Mouse (Mus musculus): ENCODE measurements around the gene Wrap53. TPM values are rescaled to one million over a fixed set of nuclear protein-coding genes. Genes with fewer than 3 reads are reported as not detected.
A peak's percentile ranks its signal among the peaks of the same experiment; 100 is the strongest.
"Not testable (repeated sequence)": the region's sequence is repeated elsewhere in the genome, so short reads cannot be mapped to it uniquely, and the experiment has no call there.

The Wrap53 gene
- polyA plus RNA-seq (2015; fragmentation: Nextera tagmentation; extraction: Ambion mirVana), result 19.2 and 20.9 TPM in 2 replicates

DNA sequence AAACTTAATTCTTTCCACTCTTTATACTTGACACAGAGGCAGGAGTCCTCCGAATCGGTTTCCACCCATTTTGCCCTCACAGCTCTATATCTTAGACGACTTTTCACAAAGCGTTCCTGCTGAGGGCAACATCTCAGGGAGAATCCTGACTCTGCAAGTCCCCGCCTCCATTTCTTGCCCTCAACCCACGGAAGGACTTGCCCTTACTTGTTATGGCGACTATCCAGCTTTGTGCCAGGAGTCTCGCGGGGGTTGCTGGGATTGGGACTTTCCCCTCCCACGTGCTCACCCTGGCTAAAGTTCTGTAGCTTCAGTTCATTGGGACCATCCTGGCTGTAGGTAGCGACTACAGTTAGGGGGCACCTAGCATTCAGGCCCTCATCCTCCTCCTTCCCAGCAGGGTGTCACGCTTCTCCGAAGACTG lies at the start of gene Wrap53, which contains the start of gene Trp53:
Gene Wrap53 (minus strand): TSS at position 165 of the 424 bp plus-strand sequence.
Gene Trp53 (plus strand): TSS at position 269 of the 424 bp plus-strand sequence.
- H3K27ac ChIP-seq (ENCODE audit: low read length), result peak within 1 kb of the TSS; percentile 94
- no peaks in the 10 kb centered on the region for H3K27me3 ChIP-seq (ENCODE audit: control insufficient read depth, insufficient read depth, low read depth, low read length)
- peak within 1 kb of the TSS; percentile 79 for H3K4me2 ChIP-seq (ENCODE audit: low read length)
- H3K36me3 ChIP-seq (ENCODE audit: control insufficient read depth, insufficient read depth, low read length), result no peaks in the 10 kb centered on the region
- ATAC-seq, result peak; percentile 57
- peak within 1 kb of the TSS; percentile 77 for H3K9ac ChIP-seq (ENCODE audit: low read depth, low read length)
- H3K4me3 ChIP-seq (ENCODE audit: low read depth, low read length), result peak within 1 kb of the TSS; percentile 79
- WGBS, result 0% methylated on average over 13 of the region's 13 CpGs
- H3K4me1 ChIP-seq (ENCODE audit: control insufficient read depth, insufficient read depth, low read length), result peaks cover 30% of the 10 kb centered on the region
- no peaks in the 10 kb centered on the region for H3K9me3 ChIP-seq (replicated peaks; ENCODE audit: control insufficient read depth, low read length, poor library complexity, severe bottlenecking)

DNA sequence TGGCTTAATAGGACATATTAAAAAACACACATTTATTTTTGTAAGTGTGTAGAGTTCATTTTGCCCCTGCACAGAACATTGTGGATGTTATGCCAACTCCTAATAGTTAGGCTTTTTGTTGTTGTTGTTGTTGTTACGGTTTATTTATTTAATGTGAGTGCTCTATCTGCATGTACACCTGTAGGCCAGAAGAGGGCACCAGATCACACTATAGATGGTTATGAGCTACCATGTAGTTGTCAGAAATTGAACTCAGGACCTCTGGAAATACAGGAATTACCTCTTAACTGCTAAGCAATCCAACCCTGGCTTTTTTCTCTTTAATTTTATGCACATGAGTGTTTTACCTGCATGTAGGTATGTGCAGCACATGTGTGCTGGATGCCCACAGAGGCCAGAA lies 49.7 kb upstream of the Wrap53 start:
- Histone ChIP-seq H3K27ac (ENCODE audit: low read length) (no peak overlapping the region), H3K4me3 (ENCODE audit: low read depth, low read length) (no peak overlapping the region), H3K27me3 (ENCODE audit: control insufficient read depth, insufficient read depth, low read depth, low read length) (no peaks in the 10 kb centered on the region), H3K9ac (ENCODE audit: low read depth, low read length) (no peak overlapping the region), H3K9me3 (replicated peaks; ENCODE audit: control insufficient read depth, low read length, poor library complexity, severe bottlenecking) (no peaks in the 10 kb centered on the region), H3K36me3 (ENCODE audit: control insufficient read depth, insufficient read depth, low read length) (no peaks in the 10 kb centered on the region), H3K4me1 (ENCODE audit: control insufficient read depth, insufficient read depth, low read length) (peaks cover 15% of the 10 kb centered on the region), H3K4me2 (ENCODE audit: low read length) (no peak overlapping the region)
- WGBS, result 59% methylated on average over 1 of the region's 1 CpGs
- ATAC-seq, result no peak

GRCm38 (mm10) chr11:69628286-69628685 lies 48.2 kb upstream of the Wrap53 start:
- Histone ChIP-seq H3K27me3 (ENCODE audit: control insufficient read depth, insufficient read depth, low read depth, low read length) (no peaks in the 10 kb centered on the region), H3K4me3 (ENCODE audit: low read depth, low read length) (no peak overlapping the region), H3K4me1 (ENCODE audit: control insufficient read depth, insufficient read depth, low read length) (peaks cover 4% of the 10 kb centered on the region; the same call in 1 of the 2 replicates), H3K4me2 (ENCODE audit: low read length) (no peak overlapping the region), H3K9ac (ENCODE audit: low read depth, low read length) (no peak overlapping the region), H3K9me3 (replicated peaks; ENCODE audit: control insufficient read depth, low read length, poor library complexity, severe bottlenecking) (no peaks in the 10 kb centered on the region), H3K27ac (ENCODE audit: low read length) (no peak overlapping the region), H3K36me3 (ENCODE audit: control insufficient read depth, insufficient read depth, low read length) (no peaks in the 10 kb centered on the region)
- 40% methylated on average over 6 of the region's 6 CpGs for WGBS
- no peak for ATAC-seq

- H3K36me3 ChIP-seq (ENCODE audit: control insufficient read depth, insufficient read depth, low read length); H3K4me3 ChIP-seq (ENCODE audit: low read depth, low read length); H3K27me3 ChIP-seq (ENCODE audit: control insufficient read depth, insufficient read depth, low read depth, low read length); H3K27ac ChIP-seq (ENCODE audit: low read length); H3K9me3 ChIP-seq (replicated peaks; ENCODE audit: control insufficient read depth, low read length, poor library complexity, severe bottlenecking); H3K9ac ChIP-seq (ENCODE audit: low read depth, low read length); H3K4me2 ChIP-seq (ENCODE audit: low read length); ATAC-seq: not testable (repeated sequence)
- WGBS, result 89% methylated on average over 2 of the region's 2 CpGs
- peaks cover 10% of the 10 kb centered on the region for H3K4me1 ChIP-seq (ENCODE audit: control insufficient read depth, insufficient read depth, low read length)
Observed at GRCm38 (mm10) chr11:69624339-69624738, 44.3 kb upstream of the Wrap53 start.

DNA sequence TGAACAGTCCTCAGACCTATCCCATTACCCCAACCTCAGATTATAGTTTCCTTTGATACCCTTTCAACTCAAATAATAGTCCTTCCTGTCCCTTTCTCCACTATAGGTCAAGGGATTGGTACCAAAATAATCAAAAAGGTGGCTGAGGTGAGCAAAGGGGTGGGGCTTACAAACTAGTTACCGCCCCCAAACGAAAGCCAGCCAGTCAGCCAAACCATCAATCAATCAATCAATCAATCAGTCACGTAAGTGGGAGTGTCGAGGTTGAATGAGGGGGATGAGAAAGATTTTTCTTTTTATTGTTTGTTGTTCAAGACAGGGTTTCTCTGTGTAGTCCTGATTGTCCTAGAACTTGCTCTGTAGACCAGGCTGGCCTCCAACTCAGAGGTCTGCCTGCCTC lies 43.0 kb upstream of the Wrap53 start:
- Histone ChIP-seq H3K27me3 (ENCODE audit: control insufficient read depth, insufficient read depth, low read depth, low read length) (no peaks in the 10 kb centered on the region), H3K9me3 (replicated peaks; ENCODE audit: control insufficient read depth, low read length, poor library complexity, severe bottlenecking) (no peaks in the 10 kb centered on the region), H3K4me3 (ENCODE audit: low read depth, low read length) (peak overlapping the region; percentile 56), H3K27ac (ENCODE audit: low read length) (no peak overlapping the region), H3K9ac (ENCODE audit: low read depth, low read length) (peak overlapping the region; percentile 80; the same call in 1 of the 2 replicates), H3K4me2 (ENCODE audit: low read length) (peak overlapping the region; percentile 75), H3K4me1 (ENCODE audit: control insufficient read depth, insufficient read depth, low read length) (peaks cover 10% of the 10 kb centered on the region), H3K36me3 (ENCODE audit: control insufficient read depth, insufficient read depth, low read length) (no peaks in the 10 kb centered on the region)
- WGBS, result 65% methylated on average over 4 of the region's 4 CpGs
- ATAC-seq, result no peak

- H3K9me3 ChIP-seq (replicated peaks; ENCODE audit: control insufficient read depth, low read length, poor library complexity, severe bottlenecking), result no peaks in the 10 kb centered on the region
- peak overlapping the region; percentile 56 for H3K4me3 ChIP-seq (ENCODE audit: low read depth, low read length)
- H3K4me1 ChIP-seq (ENCODE audit: control insufficient read depth, insufficient read depth, low read length), result peaks cover 10% of the 10 kb centered on the region
- ATAC-seq, result peak; percentile 33; the same call in 1 of the 2 replicates
- 46% methylated on average over 6 of the region's 6 CpGs for WGBS
- H3K4me2 ChIP-seq (ENCODE audit: low read length), result peak overlapping the region; percentile 75
- H3K27ac ChIP-seq (ENCODE audit: low read length), result peak overlapping the region; percentile 83
- peak overlapping the region; percentile 80 for H3K9ac ChIP-seq (ENCODE audit: low read depth, low read length)
- no peaks in the 10 kb centered on the region for H3K27me3 ChIP-seq (ENCODE audit: control insufficient read depth, insufficient read depth, low read depth, low read length)
- no peaks in the 10 kb centered on the region for H3K36me3 ChIP-seq (ENCODE audit: control insufficient read depth, insufficient read depth, low read length)
Observed at GRCm38 (mm10) chr11:69622406-69622805, 42.4 kb upstream of the Wrap53 start.

GRCm38 (mm10) chr11:69621571-69622268 lies 41.7 kb upstream of the Wrap53 start, which contains the start of gene Sat2:
Sat2 (plus strand) TSS chr11:69622024.
- Histone ChIP-seq H3K9me3 (replicated peaks; ENCODE audit: control insufficient read depth, low read length, poor library complexity, severe bottlenecking) (no peaks in the 10 kb centered on the region), H3K4me1 (ENCODE audit: control insufficient read depth, insufficient read depth, low read length) (peaks cover 10% of the 10 kb centered on the region), H3K27ac (ENCODE audit: low read length) (peak within 1 kb of the TSS; percentile 83), H3K4me3 (ENCODE audit: low read depth, low read length) (peak within 1 kb of the TSS; percentile 56), H3K27me3 (ENCODE audit: control insufficient read depth, insufficient read depth, low read depth, low read length) (no peaks in the 10 kb centered on the region), H3K9ac (ENCODE audit: low read depth, low read length) (peak within 1 kb of the TSS; percentile 80), H3K4me2 (ENCODE audit: low read length) (peak within 1 kb of the TSS; percentile 75), H3K36me3 (ENCODE audit: control insufficient read depth, insufficient read depth, low read length) (no peaks in the 10 kb centered on the region)
- ATAC-seq, result peak; percentile 86
- under 1% methylated on average over 20 of the region's 20 CpGs for WGBS

- Histone ChIP-seq H3K4me1 (ENCODE audit: control insufficient read depth, insufficient read depth, low read length) (peaks cover 10% of the 10 kb centered on the region), H3K4me2 (ENCODE audit: low read length) (no peak overlapping the region), H3K27me3 (ENCODE audit: control insufficient read depth, insufficient read depth, low read depth, low read length) (no peaks in the 10 kb centered on the region), H3K9me3 (replicated peaks; ENCODE audit: control insufficient read depth, low read length, poor library complexity, severe bottlenecking) (no peaks in the 10 kb centered on the region), H3K9ac (ENCODE audit: low read depth, low read length) (no peak overlapping the region), H3K36me3 (ENCODE audit: control insufficient read depth, insufficient read depth, low read length) (no peaks in the 10 kb centered on the region), H3K27ac (ENCODE audit: low read length) (no peak overlapping the region), H3K4me3 (ENCODE audit: low read depth, low read length) (no peak overlapping the region)
- no peak for ATAC-seq
- WGBS, result 89% methylated on average over 7 of the region's 7 CpGs
Observed at GRCm38 (mm10) chr11:69620394-69621081, 40.5 kb upstream of the Wrap53 start.

- no peaks in the 10 kb centered on the region for H3K27me3 ChIP-seq (ENCODE audit: control insufficient read depth, insufficient read depth, low read depth, low read length)
- H3K36me3 ChIP-seq (ENCODE audit: control insufficient read depth, insufficient read depth, low read length), result no peaks in the 10 kb centered on the region
- 76% methylated on average over 5 of the region's 5 CpGs for WGBS
- no peak within 1 kb of the TSS for H3K4me3 ChIP-seq (ENCODE audit: low read depth, low read length)
- no peak within 1 kb of the TSS for H3K9ac ChIP-seq (ENCODE audit: low read depth, low read length)
- H3K27ac ChIP-seq (ENCODE audit: low read length), result no peak within 1 kb of the TSS
- no peaks in the 10 kb centered on the region for H3K9me3 ChIP-seq (replicated peaks; ENCODE audit: control insufficient read depth, low read length, poor library complexity, severe bottlenecking)
- ATAC-seq, result no peak
- peaks cover 11% of the 10 kb centered on the region for H3K4me1 ChIP-seq (ENCODE audit: control insufficient read depth, insufficient read depth, low read length)
- no peak within 1 kb of the TSS for H3K4me2 ChIP-seq (ENCODE audit: low read length)
Observed at GRCm38 (mm10) chr11:69617805-69618204, 37.8 kb upstream of the Wrap53 start, which contains the start of gene Shbg. Shbg (minus strand) TSS chr11:69617905.

All from midbrain, embryonic 16.5 days (tissue).